Mouse (Mus musculus): ENCODE data around the gene Gpld1.

DNA sequence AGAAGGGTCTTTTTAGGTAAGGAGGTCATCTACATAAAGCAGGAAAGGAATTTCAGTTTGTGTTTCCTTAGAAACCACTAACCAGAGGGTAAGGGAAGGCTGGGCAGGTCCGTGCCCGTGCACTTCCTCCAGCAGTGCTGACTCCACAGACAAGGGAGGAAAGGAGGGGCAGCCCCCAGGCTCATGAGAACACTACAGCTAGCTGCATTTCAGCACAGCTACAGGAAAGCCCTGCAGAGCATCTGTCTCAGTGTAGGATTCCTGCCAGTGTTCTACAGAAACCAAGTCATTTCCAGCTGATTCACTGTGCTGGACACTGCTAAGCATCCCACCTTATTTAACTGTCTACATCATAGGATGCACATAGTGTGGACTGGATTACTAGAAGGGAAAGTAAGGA is 50.2 kb downstream of the Gpld1 start:
- TF ChIP-seq CTCF (IDR thresholded peaks at IDR 0.05; ENCODE audit: low read depth) (no peak), EP300 (IDR thresholded peaks at IDR 0.05; ENCODE audit: low read depth) (no peak)

All from liver, embryonic 14.5 days (tissue).